Mouse (Mus musculus) kidney, embryonic 16.5 days (tissue): ENCODE data around the gene Rbfox1. TPM values are rescaled to one million over a fixed set of nuclear protein-coding genes. Genes with fewer than 3 reads are reported as not detected.

Experiments used
- ATAC-seq: fragments of 200-750 bp; cut with Nextera tagmentation; 2 replicates; pipeline ENCODE4 v1.8.0; 2017; ENCODE audit warnings: moderate TSS enrichment; ENCODE audit not compliant: low FRiP score, low TSS enrichment
- H3K27ac ChIP-seq: fragments of 300-500 bp; sonication (generic); 2 replicates; pipeline ENCODE4 v1.5.1; 2014; ENCODE audit warnings: low read length
- H3K27me3 ChIP-seq: fragments of 300-500 bp; sonication (generic); 2 replicates; pipeline ENCODE4 v1.6.1; 2014; ENCODE audit warnings: low read length, control low read depth, mixed read lengths; ENCODE audit not compliant: insufficient read depth
- H3K36me3 ChIP-seq: fragments of 300-500 bp; sonication (generic); 2 replicates; pipeline ENCODE4 v1.6.1; 2014; ENCODE audit warnings: low read length, control low read depth, mixed read lengths; ENCODE audit not compliant: insufficient read depth
- H3K4me1 ChIP-seq: fragments of 300-500 bp; sonication (generic); 2 replicates; pipeline ENCODE4 v1.6.1; 2014; ENCODE audit warnings: low read length, control low read depth, mixed read lengths; ENCODE audit not compliant: insufficient read depth
- H3K4me2 ChIP-seq: fragments of 300-500 bp; sonication (generic); replicated peaks from 2 replicates; pipeline ENCODE4 v1.6.1; 2014; ENCODE audit warnings: low read depth, low read length
- H3K4me3 ChIP-seq: fragments of 300-500 bp; sonication (generic); 2 replicates; pipeline ENCODE4 v1.5.1; 2014; ENCODE audit warnings: mild to moderate bottlenecking, low read length
- H3K9ac ChIP-seq: fragments of 300-500 bp; sonication (generic); replicated peaks from 2 replicates; pipeline ENCODE4 v1.6.1; 2014; ENCODE audit warnings: low read length
- H3K9me3 ChIP-seq: fragments of 300-500 bp; sonication (generic); 2 replicates; pipeline ENCODE4 v1.6.1; 2016; ENCODE audit warnings: low read length, control low read depth
- WGBS: fragments of 180-500 bp; shearing (Covaris S2); extraction: QIAGEN DNeasy Blood & Tissue Kit; methylation state at CpG from one replicate; pipeline ENCODE4 v1.1.7; 2014; 5-methylcytosine and 5-hydroxymethylcytosine counted together
- polyA plus RNA-seq: library from polyadenylated mRNA; unstranded; fragments of >200 nt; fragmentation: Nextera tagmentation; extraction: Ambion mirVana; gene quantifications from 2 replicates; pipeline ENCODE4 v1.2.1, GENCODE M21; 2015

Rbfox1 gene
- polyA plus RNA-seq, 1 experiment from 2014 or later = 5.4 TPM

GRCm38 (mm10) chr16:6883798-6884197, 998.6 kb downstream of the Rbfox1 start:
- Histone ChIP-seq H3K9me3 (no peaks in the 10 kb centered on the region), H3K4me1 (no peaks in the 10 kb centered on the region; the same call in 1 of the 2 replicates), H3K27ac (no peak overlapping the region), H3K4me3 (no peak overlapping the region), H3K4me2 (no peak overlapping the region), H3K27me3 (no peaks in the 10 kb centered on the region), H3K9ac (no peak overlapping the region), H3K36me3 (no peaks in the 10 kb centered on the region)
- ATAC-seq = no peak
- 50% methylated on average over 1 of the region's 1 CpGs for WGBS

GRCm38 (mm10) chr16:6885617-6886016, 1000.5 kb downstream of the Rbfox1 start:
- 82% methylated on average over 3 of the region's 3 CpGs for WGBS
- Histone ChIP-seq H3K27me3 (no peaks in the 10 kb centered on the region), H3K27ac (no peak overlapping the region), H3K4me3 (no peak overlapping the region), H3K9me3 (no peaks in the 10 kb centered on the region), H3K9ac (no peak overlapping the region), H3K4me1 (peaks cover 7% of the 10 kb centered on the region; the same call in 1 of the 2 replicates), H3K4me2 (no peak overlapping the region), H3K36me3 (no peaks in the 10 kb centered on the region)
- ATAC-seq = no peak

DNA sequence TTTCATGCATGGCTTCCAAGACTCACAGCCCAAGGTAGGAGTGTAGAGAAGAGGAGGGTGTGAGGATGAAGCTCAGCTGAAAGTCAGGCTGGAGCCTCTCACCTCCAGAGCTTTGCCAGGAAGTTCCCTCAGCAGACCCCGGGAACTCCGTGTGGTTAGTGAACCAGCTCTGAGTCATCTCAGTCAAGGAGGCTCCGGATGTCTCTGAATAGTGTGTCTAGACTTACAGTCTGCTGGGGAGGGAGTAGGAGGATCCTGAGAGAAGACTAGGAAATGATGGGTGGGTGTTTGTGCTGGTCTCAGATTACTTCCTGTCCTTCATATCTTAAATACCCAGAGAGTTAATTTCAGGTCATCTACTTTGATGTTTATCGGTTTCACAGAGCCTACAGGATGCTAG, 1004.1 kb downstream of the Rbfox1 start:
- Histone ChIP-seq H3K27me3 (no peaks in the 10 kb centered on the region), H3K9me3 (no peaks in the 10 kb centered on the region), H3K4me3 (no peak overlapping the region), H3K9ac (no peak overlapping the region), H3K36me3 (no peaks in the 10 kb centered on the region), H3K27ac (0 out of 2 replicates have a peak overlapping the region, but pooled peaks have one; percentile 34), H3K4me2 (no peak overlapping the region), H3K4me1 (peaks cover 7% of the 10 kb centered on the region; the same call in 1 of the 2 replicates)
- 9% methylated on average over 4 of the region's 4 CpGs for WGBS
- peak; percentile 91 for ATAC-seq

- Histone ChIP-seq H3K4me2 (no peak overlapping the region), H3K9me3 (no peaks in the 10 kb centered on the region), H3K4me3 (no peak overlapping the region), H3K27me3 (no peaks in the 10 kb centered on the region), H3K27ac (peak overlapping the region; percentile 36; the same call in 1 of the 2 replicates), H3K36me3 (no peaks in the 10 kb centered on the region), H3K4me1 (no peaks in the 10 kb centered on the region), H3K9ac (no peak overlapping the region)
- 36% methylated on average over 6 of the region's 6 CpGs for WGBS
- peak; percentile 80 for ATAC-seq
These were observed 1012.6 kb downstream of the Rbfox1 start for GRCm38 (mm10) chr16:6897734-6898133.

DNA sequence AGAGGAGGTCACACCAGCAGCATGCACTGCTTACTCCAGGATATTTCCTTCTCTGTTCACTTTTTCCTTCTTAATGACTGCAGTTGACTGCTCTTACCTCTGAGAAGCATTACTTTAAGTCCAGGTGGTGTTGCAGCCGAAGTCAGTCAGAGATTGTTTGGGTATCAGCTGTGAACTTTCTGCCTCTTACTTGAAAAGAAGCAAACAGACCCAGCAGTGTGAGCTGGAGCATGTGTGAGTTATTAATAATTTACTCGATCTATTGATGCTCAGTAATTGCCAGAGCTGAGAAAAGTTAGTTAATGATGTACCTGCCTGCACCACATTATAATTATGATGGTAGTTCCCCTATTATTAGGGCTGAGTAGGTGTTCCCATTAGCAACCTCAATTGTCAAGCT, 1014.9 kb downstream of the Rbfox1 start:
- H3K9me3 ChIP-seq = no peaks in the 10 kb centered on the region
- peak; percentile 44; the same call in 1 of the 2 replicates for ATAC-seq
- no peak overlapping the region for H3K9ac ChIP-seq
- 47% methylated on average over 2 of the region's 2 CpGs for WGBS
- no peak overlapping the region for H3K4me2 ChIP-seq
- H3K27ac ChIP-seq = no peak overlapping the region
- no peaks in the 10 kb centered on the region for H3K4me1 ChIP-seq
- no peak overlapping the region for H3K4me3 ChIP-seq
- no peaks in the 10 kb centered on the region for H3K36me3 ChIP-seq
- no peaks in the 10 kb centered on the region for H3K27me3 ChIP-seq

DNA sequence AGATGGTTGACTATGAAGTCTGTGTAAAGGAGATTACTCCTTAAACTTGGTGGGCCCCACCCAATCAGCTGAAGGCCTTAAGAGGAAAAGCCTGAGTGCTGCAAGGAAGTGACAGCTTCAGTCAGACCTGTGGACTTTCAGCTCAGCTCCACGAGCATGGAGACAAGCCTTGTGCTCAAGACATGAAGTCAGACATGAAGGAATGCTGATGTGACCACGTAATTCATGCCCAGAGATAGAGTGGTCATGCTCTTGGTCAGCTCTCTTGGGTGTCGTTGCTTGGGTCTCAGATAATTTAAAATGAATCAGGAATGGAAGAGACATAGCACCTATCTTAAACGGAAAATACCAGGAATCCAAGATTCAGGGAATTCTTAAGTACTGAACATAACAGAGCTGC, 1019.8 kb downstream of the Rbfox1 start:
- H3K4me2 ChIP-seq = no peak overlapping the region
- no peaks in the 10 kb centered on the region for H3K27me3 ChIP-seq
- H3K36me3 ChIP-seq = no peaks in the 10 kb centered on the region
- WGBS = 75% methylated on average over 4 of the region's 4 CpGs
- ATAC-seq = no peak
- H3K4me3 ChIP-seq = no peak overlapping the region
- no peaks in the 10 kb centered on the region for H3K4me1 ChIP-seq
- no peak overlapping the region for H3K9ac ChIP-seq
- no peak overlapping the region for H3K27ac ChIP-seq
- no peaks in the 10 kb centered on the region for H3K9me3 ChIP-seq

GRCm38 (mm10) chr16:6906001-6906400, 1020.8 kb downstream of the Rbfox1 start:
- Histone ChIP-seq H3K4me2 (no peak overlapping the region), H3K9ac (no peak overlapping the region), H3K9me3 (no peaks in the 10 kb centered on the region), H3K4me1 (no peaks in the 10 kb centered on the region), H3K27ac (no peak overlapping the region), H3K4me3 (no peak overlapping the region), H3K27me3 (no peaks in the 10 kb centered on the region), H3K36me3 (no peaks in the 10 kb centered on the region)
- no peak for ATAC-seq
- 82% methylated on average over 2 of the region's 2 CpGs for WGBS

GRCm38 (mm10) chr16:6907550-6907949, 1022.4 kb downstream of the Rbfox1 start:
- no peak overlapping the region for H3K4me3 ChIP-seq
- no peaks in the 10 kb centered on the region for H3K9me3 ChIP-seq
- no peak overlapping the region for H3K4me2 ChIP-seq
- ATAC-seq = no peak
- no peak overlapping the region for H3K27ac ChIP-seq
- WGBS = 50% methylated on average over 6 of the region's 6 CpGs
- H3K4me1 ChIP-seq = no peaks in the 10 kb centered on the region
- H3K9ac ChIP-seq = no peak overlapping the region
- no peaks in the 10 kb centered on the region for H3K36me3 ChIP-seq
- no peaks in the 10 kb centered on the region for H3K27me3 ChIP-seq

GRCm38 (mm10) chr16:6914531-6914930, 1029.4 kb downstream of the Rbfox1 start:
- WGBS = 65% methylated on average over 4 of the region's 4 CpGs

DNA sequence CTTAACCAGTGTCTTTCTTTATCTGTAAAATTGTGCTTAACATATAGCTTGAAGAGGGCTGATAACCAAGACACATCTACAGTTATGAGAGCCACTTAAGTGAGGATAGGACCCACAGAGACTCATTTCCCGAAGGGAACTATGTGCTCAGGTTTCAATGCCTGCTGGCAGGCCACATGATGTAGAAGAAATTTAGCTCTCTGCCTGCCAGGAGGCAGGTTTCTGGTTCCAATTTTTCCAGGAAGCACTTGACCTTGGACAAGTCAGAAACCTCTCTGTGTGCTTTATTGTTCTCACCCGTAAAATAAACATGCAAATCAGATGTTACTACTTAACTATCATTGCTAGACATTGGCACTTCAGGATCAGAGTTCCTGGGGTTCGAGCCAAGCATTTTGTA, 1033.5 kb downstream of the Rbfox1 start:
- ATAC-seq = no peak
- no peak overlapping the region for H3K9ac ChIP-seq
- H3K4me2 ChIP-seq = no peak overlapping the region
- WGBS = 35% methylated on average over 3 of the region's 3 CpGs
- no peak overlapping the region for H3K27ac ChIP-seq
- no peak overlapping the region for H3K4me3 ChIP-seq
- H3K36me3 ChIP-seq = no peaks in the 10 kb centered on the region
- H3K27me3 ChIP-seq = no peaks in the 10 kb centered on the region
- no peaks in the 10 kb centered on the region for H3K9me3 ChIP-seq
- H3K4me1 ChIP-seq = no peaks in the 10 kb centered on the region

More at GRCm38 (mm10) chr16:6914531-6914930, 1029.4 kb downstream of the Rbfox1 start:
- no peaks in the 10 kb centered on the region for H3K9me3 ChIP-seq
- H3K9ac ChIP-seq = no peak overlapping the region
- no peaks in the 10 kb centered on the region for H3K4me1 ChIP-seq
- no peaks in the 10 kb centered on the region for H3K36me3 ChIP-seq
- no peak overlapping the region for H3K4me2 ChIP-seq
- H3K4me3 ChIP-seq = no peak overlapping the region
- ATAC-seq = no peak
- H3K27ac ChIP-seq = no peak overlapping the region
- H3K27me3 ChIP-seq = no peaks in the 10 kb centered on the region
